Mouse (Mus musculus): ENCODE measurements at regions not wholly inside any gene's neighbourhood (a gene's known extent, or its start where the extent isn't known, plus 50 kb on each side); places are given as distances from the start of the nearest gene placed in this dataset.

DNA sequence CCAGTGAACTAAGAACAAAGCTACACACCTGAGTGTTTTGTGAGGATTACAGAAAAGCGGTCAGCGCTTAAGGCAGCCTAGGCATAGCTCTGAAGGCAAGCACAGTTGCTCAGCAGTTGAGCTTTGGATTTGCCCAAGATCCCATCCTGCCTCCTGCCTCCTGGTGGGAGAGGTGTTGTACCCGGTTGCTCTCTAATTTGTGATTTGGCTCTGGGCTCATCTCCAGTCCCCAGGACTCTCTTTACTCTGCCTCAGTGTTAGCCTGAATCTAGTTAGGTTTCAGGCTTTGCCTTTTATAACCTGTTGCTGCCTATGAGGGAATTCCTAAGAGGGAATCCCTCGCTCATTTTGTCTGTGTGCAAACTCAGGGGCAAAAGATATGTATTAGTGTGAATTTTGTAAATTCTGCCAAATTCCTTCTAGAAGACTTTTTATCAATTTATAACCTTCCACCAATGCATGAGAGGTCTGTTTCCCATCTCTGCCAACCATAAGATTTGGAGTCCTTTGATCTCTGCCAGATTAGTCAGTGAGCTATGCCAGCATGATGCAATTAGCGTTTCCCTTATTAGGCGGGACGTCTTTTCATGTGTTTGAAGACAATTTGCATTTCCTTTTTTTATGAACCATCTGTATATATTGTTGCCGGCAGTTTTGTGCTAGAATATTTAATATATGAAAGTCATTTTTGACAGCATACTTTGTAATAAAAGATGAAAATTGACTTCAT lies 176.4 kb downstream of the Gas1 start:
- Histone ChIP-seq H3K4me3 (ENCODE audit: insufficient read depth, low read length) (no peak overlapping the region), H3K27ac (ENCODE audit: insufficient read depth, low read length) (no peak overlapping the region), H3K4me1 (ENCODE audit: control insufficient read depth, insufficient read depth, low read length) (no peaks in the 10 kb centered on the region)
- TF ChIP-seq POLR2A (IDR thresholded peaks at IDR 0.05; ENCODE audit: extremely low read depth, insufficient read depth, low read length), result no peak
- no peak for TF ChIP-seq CTCF (IDR thresholded peaks at IDR 0.05; ENCODE audit: extremely low read depth, insufficient read depth, low read length)

GRCm38 (mm10) chr13:59997431-59997830 lies 174.5 kb upstream of the Tut7 start:
- TF ChIP-seq CTCF (IDR thresholded peaks at IDR 0.05; ENCODE audit: extremely low read depth, insufficient read depth, low read length) (no peak), POLR2A (IDR thresholded peaks at IDR 0.05; ENCODE audit: extremely low read depth, insufficient read depth, low read length) (no peak)
- Histone ChIP-seq H3K4me1 (ENCODE audit: control insufficient read depth, insufficient read depth, low read length) (no peaks in the 10 kb centered on the region), H3K4me3 (ENCODE audit: insufficient read depth, low read length) (no peak overlapping the region)

GRCm38 (mm10) chr13:59996146-59996814 lies 173.3 kb upstream of the Tut7 start:
- TF ChIP-seq POLR2A (IDR thresholded peaks at IDR 0.05; ENCODE audit: extremely low read depth, insufficient read depth, low read length), result no peak
- no peak for TF ChIP-seq CTCF (IDR thresholded peaks at IDR 0.05; ENCODE audit: extremely low read depth, insufficient read depth, low read length)
- Histone ChIP-seq H3K4me3 (ENCODE audit: insufficient read depth, low read length) (no peak overlapping the region), H3K27ac (ENCODE audit: insufficient read depth, low read length) (no peak overlapping the region), H3K4me1 (ENCODE audit: control insufficient read depth, insufficient read depth, low read length) (no peaks in the 10 kb centered on the region)

More at GRCm38 (mm10) chr13:59997431-59997830, 174.5 kb upstream of the Tut7 start:
- no peak overlapping the region for H3K27ac ChIP-seq (ENCODE audit: insufficient read depth, low read length)

DNA sequence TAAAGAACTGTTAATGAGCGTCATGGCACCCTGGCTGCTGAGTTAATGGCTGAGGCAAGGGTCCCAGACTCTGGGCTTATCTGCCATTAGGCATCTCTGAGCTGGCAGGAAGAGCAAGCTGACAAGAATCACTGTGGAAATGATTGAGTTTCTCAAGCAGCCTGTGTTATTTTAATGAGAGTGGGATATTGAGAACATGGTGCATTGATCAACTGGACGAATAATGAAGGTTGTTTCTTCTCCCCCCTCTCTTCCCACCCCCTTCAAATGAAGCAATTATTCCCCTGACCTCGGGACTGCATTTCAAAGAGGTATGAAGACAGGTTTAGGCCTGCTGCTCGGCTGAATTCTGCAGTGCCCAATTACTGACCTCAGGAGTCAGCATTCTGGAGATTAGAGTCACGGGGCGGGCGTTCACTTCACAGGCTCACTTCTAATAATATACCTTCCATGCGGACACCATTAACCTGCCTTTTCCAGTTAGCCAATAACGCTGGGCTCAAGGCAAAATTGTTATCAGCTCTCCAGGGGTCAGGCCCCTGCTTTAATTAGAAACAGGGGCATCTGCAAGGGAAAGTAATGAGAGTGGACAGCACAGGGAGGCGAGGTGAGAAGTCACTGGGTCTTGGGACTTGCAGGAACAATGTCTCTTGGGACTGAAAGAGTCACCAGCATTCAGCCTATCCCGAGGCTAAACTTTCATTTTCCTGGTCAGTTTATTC lies 170.0 kb upstream of the Tut7 start:
- no peak overlapping the region for H3K4me3 ChIP-seq (ENCODE audit: insufficient read depth, low read length)
- H3K27ac ChIP-seq (ENCODE audit: insufficient read depth, low read length), result no peak overlapping the region
- TF ChIP-seq POLR2A (IDR thresholded peaks at IDR 0.05; ENCODE audit: extremely low read depth, insufficient read depth, low read length), result no peak
- no peak for TF ChIP-seq CTCF (IDR thresholded peaks at IDR 0.05; ENCODE audit: extremely low read depth, insufficient read depth, low read length)
- no peaks in the 10 kb centered on the region for H3K4me1 ChIP-seq (ENCODE audit: control insufficient read depth, insufficient read depth, low read length)

- H3K27ac ChIP-seq (ENCODE audit: insufficient read depth, low read length), result no peak overlapping the region
- H3K4me3 ChIP-seq (ENCODE audit: insufficient read depth, low read length), result no peak overlapping the region
- H3K4me1 ChIP-seq (ENCODE audit: control insufficient read depth, insufficient read depth, low read length), result no peaks in the 10 kb centered on the region
- no peak for TF ChIP-seq CTCF (IDR thresholded peaks at IDR 0.05; ENCODE audit: extremely low read depth, insufficient read depth, low read length)
- no peak for TF ChIP-seq POLR2A (IDR thresholded peaks at IDR 0.05; ENCODE audit: extremely low read depth, insufficient read depth, low read length)
Measured at GRCm38 (mm10) chr13:59992346-59992745, 169.4 kb upstream of the Tut7 start.

DNA sequence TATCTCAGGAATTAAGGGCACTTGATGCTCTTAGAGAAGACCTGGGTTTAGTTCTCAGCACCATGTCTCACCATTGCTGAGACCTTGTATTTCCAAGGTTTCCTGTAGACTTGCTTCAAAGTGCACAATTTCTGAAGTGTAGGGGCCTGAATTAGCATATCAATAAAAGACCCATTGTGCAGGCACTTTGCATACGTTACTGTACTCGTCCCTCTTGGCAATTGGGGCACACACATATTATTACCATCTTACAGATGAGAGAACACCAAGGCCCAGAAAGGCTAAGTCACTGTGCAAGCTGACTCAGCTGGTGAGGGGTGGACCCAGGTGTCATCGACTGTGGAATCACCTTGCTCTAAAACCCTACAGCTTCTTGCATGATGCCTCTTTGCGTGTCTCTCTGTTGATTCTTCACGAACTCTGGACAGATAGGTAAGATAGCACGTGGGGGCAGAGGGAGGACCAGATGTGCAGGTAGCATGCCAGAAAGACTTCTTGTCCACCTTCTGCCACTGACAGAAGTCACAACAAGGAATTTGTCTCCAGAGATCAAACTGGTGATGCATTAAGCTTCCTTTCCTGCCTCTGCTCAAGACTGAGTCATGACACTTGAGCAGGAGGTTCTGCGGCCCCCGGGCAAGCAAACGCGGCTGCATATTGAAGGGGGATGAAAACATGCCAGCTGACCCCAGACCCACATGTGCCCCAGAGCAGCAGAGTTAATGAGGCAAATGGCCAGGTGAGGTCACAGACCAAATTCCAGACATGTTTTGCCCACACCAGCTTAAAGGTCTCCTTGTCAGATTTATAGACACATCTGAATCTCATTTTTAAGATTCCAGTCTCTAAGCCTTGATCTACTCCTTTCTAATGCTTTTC lies 167.7 kb upstream of the Tut7 start:
- no peaks in the 10 kb centered on the region for H3K4me1 ChIP-seq (ENCODE audit: control insufficient read depth, insufficient read depth, low read length)
- no peak overlapping the region for H3K4me3 ChIP-seq (ENCODE audit: insufficient read depth, low read length)
- TF ChIP-seq CTCF (IDR thresholded peaks at IDR 0.05; ENCODE audit: extremely low read depth, insufficient read depth, low read length) (no peak), POLR2A (IDR thresholded peaks at IDR 0.05; ENCODE audit: extremely low read depth, insufficient read depth, low read length) (no peak)
- H3K27ac ChIP-seq (ENCODE audit: insufficient read depth, low read length), result no peak overlapping the region

GRCm38 (mm10) chr13:59988393-59988965 lies 165.5 kb upstream of the Tut7 start:
- TF ChIP-seq CTCF (IDR thresholded peaks at IDR 0.05; ENCODE audit: extremely low read depth, insufficient read depth, low read length), result no peak
- no peak for TF ChIP-seq POLR2A (IDR thresholded peaks at IDR 0.05; ENCODE audit: extremely low read depth, insufficient read depth, low read length)
- no peak overlapping the region for H3K27ac ChIP-seq (ENCODE audit: insufficient read depth, low read length)
- no peak overlapping the region for H3K4me3 ChIP-seq (ENCODE audit: insufficient read depth, low read length)
- H3K4me1 ChIP-seq (ENCODE audit: control insufficient read depth, insufficient read depth, low read length), result no peaks in the 10 kb centered on the region

DNA sequence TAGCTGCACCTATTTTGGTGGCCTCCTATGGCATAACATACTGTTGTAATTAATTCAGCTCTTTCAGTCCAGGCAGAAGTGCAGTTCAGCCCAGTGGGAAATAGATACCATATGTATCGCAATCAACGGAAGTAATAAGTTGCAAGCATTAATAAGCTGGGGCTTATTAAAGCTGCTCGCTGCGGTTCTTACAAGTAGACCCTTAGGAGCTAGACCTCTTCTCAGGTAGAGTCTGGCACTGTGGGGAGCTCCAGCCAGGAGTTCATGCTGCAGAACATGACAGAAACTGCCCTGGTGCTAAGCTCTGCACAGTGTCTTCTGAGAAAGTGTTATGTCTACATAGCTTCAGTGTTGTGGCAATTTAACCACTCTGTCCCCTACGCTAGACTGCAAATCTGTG lies 153.5 kb upstream of the Tut7 start:
- no peak overlapping the region for H3K27ac ChIP-seq (ENCODE audit: insufficient read depth, low read length)
- no peaks in the 10 kb centered on the region for H3K4me1 ChIP-seq (ENCODE audit: control insufficient read depth, insufficient read depth, low read length)
- H3K4me3 ChIP-seq (ENCODE audit: insufficient read depth, low read length), result no peak overlapping the region
- TF ChIP-seq CTCF (IDR thresholded peaks at IDR 0.05; ENCODE audit: extremely low read depth, insufficient read depth, low read length) (no peak), POLR2A (IDR thresholded peaks at IDR 0.05; ENCODE audit: extremely low read depth, insufficient read depth, low read length) (no peak)

GRCm38 (mm10) chr13:59972093-59972427 lies 149.1 kb upstream of the Tut7 start:
- TF ChIP-seq CTCF (IDR thresholded peaks at IDR 0.05; ENCODE audit: extremely low read depth, insufficient read depth, low read length) (no peak), POLR2A (IDR thresholded peaks at IDR 0.05; ENCODE audit: extremely low read depth, insufficient read depth, low read length) (no peak)
- no peak overlapping the region for H3K27ac ChIP-seq (ENCODE audit: insufficient read depth, low read length)

More at GRCm38 (mm10) chr13:59972093-59972427, 149.1 kb upstream of the Tut7 start:
- Histone ChIP-seq H3K4me3 (ENCODE audit: insufficient read depth, low read length) (no peak overlapping the region), H3K4me1 (ENCODE audit: control insufficient read depth, insufficient read depth, low read length) (no peaks in the 10 kb centered on the region)

Data from cortical plate, adult 2 months (tissue).